Mouse (Mus musculus) cerebellum, adult (tissue): ENCODE data around the gene Nol8.

Experiments
- ATAC-seq: cut with Nextera tagmentation; 2 replicates; pipeline ENCODE4 v1.9.2; 2017; ENCODE audit warnings: mild to moderate bottlenecking, moderate library complexity, mixed read lengths; ENCODE audit not compliant: insufficient number of reproducible peaks, low FRiP score, low TSS enrichment

Gene Nol8

DNA sequence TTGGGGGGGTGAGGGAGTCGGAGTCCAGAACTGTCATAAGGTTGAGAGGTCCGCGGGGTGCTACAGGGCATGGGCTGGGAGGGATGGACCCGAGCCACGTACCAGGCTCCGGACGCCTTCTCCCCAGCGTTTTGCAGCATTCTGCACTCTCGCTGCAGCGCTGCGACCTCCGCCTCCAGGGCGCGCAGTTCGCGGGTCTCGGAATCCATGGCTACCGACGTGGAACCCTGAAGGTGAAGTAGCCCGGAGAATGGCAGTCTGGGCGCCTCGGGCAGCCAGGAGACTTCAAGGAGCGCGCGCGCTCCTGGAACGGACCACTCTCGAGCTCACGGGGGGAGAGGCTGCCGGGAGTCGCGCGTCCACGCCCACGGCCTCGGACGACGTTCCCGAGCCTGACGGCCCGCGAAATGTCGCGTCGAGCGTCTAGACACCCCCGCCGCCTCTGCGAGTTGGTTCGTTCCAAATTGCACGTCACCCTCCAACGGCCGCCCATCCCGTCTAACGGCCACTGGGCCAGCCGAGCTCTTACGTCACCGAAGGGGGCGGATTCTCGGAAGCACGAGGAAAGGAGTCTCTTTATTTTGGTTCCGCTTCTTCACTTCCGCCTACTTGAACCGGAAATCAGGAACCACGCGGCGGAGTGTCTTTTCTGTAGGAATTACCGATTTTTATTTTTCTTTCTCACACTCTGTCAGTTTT is at the start of gene Nol8, which contains the start of gene Cenpp:
Nol8 (plus strand) TSS at position 598 of the 699 bp plus-strand sequence.
Cenpp (minus strand) TSS at position 305 of the 699 bp plus-strand sequence.
- ATAC-seq = peak; percentile 97

DNA sequence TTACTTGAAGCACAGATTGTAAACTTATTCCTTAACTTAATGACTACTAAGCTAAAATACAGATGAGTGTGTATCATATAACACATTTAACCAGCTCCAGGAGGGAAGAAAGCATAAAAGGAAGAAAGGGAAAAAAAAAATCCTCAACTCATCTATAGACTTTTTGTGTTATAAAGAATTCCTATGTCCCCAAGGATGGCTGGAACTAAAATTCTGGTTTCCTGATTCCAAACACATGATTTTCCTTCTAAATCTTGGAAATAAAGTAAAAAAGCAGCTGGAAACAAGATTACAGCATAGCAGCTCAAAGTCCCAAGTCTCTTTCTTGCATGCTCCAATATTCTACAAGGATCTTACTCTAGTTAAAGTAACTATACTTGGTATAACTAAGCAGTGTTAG is 49.3 kb upstream of the Nol8 start:
- no peak for ATAC-seq

DNA sequence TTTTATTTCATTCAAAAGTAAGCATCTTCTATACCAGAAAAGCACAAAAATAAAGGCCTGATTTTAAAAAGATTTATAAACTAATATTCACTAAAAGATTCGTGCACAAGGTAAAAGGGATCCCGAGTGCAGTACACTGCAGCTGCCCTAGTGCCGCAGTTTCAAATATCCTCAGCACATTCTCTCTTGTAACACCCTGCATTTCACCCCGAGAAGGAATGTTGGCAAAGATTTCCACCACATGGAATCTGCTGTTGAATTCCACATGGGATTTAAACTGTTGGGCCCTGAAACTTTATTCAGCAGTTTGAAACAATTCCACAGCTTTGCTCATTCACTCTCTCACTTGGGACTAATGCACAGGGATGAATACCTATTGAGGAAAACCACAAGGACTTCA is 45.2 kb upstream of the Nol8 start, which contains the start of gene Ogn:
Ogn (plus strand) TSS at position 333 of the 400 bp plus-strand sequence.
- ATAC-seq = no peak

DNA sequence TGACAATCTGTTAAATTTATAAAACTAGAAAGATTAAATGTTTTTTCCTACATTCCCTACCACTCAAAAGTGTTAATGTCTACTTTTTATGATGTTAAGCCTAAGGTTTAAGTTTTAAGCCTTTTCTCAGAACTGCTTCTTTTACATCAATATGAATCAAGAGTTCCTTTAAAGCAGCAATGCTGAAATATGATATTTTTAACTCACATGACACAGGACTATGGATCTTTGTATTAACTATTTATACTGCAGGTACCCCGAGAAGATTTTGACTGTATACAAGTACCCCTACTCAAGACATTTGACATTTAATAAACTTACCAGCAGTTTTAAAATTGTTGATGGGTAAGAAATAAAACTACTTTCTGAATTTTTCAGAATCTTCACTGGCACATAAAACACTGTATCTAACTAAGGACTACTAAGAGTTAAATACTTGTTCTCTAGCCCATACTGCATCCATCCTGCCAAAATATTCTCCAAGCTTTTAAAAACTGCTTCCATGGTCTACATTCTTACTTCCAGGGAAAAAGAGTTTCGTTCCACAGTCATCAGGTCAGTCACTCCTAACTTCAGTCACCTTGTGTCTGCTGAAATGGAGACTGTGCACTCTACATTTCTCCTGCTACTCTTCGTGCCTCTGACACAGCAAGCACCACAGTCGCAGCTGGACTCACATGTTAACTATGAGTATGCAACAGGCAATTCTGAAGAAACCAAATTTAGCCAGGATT is 44.1 kb upstream of the Nol8 start:
- no peak for ATAC-seq

DNA sequence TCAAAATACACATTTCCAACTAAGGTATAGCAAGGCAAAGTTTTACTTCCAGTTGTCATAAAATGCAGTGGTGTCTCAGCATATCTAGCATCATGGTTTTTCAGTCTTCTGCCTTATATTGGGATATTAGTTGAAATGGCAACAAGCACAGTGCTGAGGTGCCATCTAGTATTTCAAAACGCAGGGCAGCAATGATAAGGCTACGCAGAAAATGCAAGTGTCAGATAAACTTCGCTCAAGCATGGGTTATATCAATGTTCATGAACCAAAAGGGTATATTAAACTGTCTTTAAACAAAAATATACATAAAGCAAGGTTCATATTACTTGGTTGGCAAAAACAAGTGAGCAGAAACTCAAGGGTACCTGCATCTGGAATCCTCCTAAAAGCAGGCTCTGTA is 35.9 kb upstream of the Nol8 start:
- ATAC-seq = no peak

DNA sequence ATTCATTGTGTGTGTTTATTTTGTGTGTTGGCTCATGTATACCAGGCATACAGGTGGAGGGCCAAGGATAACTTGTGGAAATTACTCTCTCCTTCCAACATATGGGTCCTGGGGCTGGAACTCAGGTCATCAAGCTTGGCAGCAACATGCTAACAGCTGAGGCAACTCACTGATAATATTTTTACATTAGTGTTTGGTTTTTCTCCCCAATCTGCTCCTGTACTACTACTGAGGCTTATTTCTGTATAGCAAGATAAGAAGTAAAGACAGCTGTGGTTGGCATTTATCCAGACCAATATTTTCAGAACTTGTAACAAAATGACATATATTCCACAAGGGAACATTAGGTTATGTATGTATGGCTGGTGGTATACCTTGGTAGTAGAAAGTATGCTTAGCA is 34.5 kb upstream of the Nol8 start:
- ATAC-seq = no peak

DNA sequence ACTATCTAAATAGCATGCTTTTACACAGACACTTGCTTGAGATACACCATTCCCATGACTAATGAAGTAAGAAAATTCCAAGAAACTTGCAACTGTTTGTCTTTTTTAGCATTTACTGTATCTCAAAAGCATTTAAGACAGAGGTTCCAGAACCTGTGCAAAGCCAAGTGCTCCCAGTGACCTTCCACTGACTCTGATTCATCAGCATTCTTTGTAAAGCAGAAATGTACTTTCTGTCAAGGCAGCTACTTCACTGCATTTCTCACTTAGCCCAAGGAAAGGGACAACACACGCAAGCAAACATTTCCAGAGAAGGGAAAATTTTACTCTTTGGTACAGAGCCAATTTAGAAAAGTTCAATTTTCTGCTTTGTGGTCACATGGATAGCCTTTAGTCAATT is 29.7 kb upstream of the Nol8 start:
- no peak for ATAC-seq

DNA sequence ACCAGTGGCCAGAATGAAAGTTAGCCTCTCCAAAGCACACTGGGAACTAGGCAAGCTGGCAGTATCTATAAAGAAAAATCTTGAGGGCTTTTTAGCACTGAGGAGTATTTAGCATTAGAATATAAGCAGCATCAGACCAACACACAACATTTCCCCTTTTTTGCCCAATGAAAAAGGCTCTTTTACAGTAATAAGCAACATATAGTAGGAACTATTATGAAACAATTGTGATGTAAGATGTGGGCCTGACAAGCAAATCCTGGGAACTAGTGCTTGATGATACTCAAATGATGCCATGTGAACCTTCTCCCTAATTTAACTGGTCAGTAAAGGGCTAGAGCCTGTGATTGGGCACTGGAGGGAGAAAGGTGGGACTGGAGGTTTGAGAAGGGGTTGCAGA is 24.7 kb upstream of the Nol8 start:
- no peak for ATAC-seq

DNA sequence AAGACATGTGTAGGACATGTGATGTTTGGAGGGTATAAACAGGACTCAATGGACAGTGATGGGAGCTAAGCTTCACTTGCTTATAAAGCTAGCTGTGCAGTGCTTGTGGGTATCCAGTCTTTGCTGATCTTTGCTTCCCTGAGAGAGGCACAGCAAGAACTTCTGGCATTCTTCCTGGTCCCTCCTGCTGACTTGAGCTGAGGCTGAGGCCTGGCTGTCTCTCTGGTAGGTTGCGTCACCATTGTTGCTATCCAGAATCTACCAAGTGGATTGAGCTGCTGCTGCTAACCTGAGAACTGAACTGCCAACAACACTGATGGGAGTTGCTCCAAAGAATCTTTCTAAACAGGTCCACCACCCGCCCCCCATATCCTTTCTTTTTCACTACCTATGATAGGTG is 23.8 kb upstream of the Nol8 start:
- ATAC-seq = no peak

DNA sequence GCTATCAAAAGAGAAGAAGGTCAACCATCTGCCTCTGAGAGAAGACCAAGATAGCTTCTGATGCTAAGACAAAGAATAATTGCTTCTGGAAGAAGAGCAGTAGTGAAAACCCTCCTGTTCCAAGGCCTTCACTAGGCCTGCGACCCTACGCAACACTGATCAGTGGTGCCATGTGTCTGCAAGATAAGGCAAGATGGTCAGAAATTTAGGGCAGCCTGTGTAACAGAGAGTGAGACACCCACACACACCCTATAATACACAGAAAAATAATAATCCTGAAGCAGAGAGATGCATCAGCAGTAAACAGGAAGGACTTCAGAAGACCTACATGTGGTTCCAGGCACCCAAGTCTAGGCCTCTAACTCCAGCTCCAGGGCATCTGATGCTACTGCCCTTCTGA is 12.9 kb upstream of the Nol8 start:
- ATAC-seq = no peak

DNA sequence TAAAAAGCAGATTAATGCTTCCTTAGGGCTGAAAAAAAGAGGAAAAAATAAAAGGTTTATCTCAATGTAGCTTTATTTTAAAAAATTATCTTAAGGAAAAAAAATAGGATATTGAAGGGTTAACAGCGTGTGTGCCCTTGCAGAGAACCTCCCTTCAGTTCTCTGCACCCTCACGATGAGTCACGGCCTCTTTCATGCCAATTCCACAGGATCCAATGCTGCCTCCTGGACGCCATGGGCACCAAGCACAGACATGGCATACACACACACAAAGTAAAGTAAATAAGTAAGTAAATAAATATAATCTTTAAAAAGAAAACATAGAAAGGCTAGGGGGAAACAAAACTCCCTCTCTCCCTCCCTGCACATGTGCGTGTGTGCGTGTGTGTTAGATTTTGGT is 10.2 kb upstream of the Nol8 start:
- ATAC-seq = no peak

DNA sequence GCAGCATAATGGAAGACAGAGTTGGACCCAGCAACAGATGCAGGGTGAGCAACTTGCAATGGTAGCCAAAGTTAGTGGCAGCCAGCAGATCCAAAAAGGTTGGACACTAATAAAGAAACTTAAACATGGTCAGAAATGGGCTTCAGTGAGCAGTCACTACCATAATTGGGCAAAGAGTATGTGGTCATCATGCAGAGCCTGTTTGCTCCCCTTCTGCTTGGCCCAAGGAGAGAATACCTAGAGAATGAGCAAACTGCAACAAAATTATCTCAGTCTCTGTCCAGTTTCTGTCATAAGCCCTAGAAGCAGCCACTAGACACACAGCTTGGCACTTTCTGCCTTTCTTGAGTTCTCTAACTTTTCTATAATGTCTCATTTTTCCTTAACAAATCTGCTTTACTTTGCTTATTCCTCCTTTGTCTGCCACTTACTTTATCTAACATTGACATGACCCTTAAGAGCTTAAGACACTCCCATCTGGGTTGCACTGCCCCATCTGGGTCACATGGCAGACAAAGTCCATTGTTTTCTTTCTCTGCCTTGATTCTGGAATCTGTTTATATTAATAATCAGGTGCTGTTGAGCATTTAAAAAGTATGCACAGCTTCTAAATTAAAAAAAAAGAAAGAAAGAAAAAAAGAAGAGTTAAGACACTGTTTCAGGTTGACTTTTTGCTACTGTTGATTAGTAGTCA is 9.1 kb upstream of the Nol8 start:
- no peak for ATAC-seq

DNA sequence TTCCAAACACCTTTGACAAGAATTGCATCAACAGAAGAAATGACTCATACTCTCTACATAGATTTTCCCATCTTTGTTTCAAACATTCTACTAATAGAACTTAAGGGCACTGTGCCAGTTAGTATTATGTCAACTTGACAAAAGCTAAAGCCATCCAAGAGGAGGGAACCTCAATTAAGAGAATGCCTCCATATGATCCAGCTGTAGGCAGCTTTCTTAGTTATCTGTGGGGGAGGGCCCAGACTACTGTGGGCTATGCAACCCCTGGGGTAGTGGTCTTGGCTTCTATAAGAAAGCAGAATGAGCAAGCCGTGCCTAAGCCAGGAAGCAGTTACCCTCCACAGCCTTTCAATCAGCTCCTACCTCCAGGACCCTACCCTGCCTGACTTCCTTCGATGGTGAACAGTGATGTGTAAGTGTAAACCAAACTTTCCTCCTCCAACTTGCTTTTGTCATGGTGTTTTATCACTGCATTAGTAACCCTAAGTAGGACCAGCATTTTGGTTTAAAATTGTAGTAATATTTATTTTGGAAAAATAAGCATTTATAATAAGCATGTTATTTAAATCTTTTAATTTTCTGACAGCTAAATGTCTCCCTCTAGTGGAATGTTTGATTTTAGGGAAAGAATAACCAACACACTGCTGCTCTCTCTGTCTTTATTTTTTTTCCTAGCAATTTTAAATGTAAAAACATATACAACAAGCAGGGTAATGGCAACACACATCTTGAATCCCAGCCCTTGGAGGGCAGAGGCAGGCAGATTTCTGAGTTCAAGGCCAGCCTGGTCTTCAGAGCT is 7.9 kb upstream of the Nol8 start:
- ATAC-seq = no peak

DNA sequence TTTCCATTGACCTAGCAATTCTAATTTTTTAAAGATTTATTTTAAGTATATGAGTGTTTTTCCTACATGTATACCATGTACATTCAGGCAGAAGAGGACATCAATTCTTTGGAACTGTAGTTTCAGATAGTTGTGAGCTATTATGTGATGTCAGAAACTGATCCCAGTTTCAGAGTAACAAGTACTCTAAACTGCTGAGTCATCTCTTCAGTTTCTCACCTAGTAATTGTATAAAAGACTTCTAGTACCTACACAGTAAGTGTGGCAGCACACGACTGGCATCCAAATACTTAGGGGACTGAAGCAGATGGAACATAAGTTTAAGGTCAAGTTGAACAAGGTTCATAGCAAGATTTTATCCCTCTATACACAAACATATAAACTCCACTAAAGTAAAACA is 6.9 kb upstream of the Nol8 start:
- ATAC-seq = no peak

DNA sequence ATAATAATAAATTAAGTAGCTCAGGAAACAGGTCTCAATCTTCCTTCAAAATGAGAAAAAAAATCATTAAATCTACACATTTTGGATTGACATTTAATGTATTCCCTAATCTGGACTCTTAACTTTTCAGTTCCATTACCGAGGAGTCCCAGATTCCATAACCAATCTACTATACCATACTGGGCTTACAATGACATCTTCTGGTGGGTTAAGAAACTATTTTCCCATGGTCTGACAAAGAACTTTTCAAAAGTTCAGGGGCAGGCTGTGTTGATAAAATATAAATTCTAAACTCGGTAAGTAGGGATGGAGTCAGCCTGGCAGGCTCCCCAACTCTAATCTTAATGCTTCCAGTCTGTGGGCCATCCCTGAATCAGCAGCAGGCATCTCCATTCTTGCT is 1.7 kb upstream of the Nol8 start:
- ATAC-seq = no peak

DNA sequence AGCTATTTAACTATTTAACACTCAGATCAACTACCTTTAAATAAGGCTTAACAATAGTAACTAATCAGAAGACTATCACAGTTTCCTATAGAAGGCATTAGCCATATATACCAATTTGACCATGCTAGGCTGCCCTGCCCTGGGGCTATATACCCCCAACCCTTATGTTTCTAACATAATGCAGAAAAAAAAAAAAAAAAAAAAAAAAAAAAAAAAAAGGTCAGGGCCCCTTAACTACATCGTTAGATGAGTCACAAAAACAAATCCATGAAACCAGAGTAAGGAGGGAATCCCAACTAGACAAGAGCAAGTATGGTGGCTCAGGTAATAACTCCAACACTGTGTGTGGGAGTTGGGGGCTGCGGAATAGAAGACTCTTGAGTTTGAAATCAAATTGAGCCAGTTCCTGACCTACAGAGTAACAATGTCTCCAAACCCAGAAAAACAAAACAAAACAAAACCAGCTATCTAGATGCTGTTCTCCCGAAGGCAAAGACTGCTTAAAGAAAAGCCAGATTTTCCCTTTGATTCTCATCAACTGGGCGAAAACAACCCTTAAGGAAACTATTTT is 1.0 kb upstream of the Nol8 start:
- ATAC-seq = no peak

DNA sequence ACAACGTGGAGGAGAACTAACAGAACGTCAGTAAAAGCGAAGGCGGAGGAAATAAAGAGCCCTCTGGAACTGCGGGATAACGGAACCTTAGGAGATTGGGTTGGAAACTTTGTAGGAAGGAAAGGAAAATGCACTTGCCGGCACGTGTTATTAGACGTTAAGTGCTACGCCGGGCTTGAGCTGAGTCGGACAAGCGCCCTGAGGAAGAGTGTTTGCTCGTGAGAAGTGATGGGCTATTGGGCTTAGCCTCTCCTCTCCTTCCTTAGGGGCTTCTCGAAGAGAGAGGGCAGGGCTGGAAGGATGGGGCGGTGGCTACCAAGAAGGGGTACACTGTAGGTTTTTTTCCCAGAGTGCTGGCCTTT is 283 bp downstream of the Nol8 start:
- ATAC-seq = peak; percentile 64

DNA sequence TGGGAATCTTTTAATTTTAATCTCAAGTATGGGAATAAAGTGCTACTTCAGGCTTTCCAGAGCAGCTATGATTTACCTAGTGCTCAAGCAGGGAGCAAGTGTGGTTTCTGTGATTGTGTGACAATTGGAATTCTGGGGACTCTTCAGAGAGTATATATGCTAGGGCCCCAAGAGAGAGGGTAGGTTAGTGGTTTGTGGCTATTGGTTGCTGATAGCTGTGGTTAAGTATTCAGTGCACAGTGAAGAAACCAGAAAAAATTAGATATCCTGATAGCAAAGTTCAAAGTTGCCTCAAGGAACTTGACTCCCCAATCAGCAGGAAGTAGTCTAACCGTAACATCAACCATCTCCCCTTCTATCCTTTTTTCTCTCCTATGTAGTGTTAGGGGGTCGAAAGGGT is 24.9 kb downstream of the Nol8 start:
- ATAC-seq = no peak

DNA sequence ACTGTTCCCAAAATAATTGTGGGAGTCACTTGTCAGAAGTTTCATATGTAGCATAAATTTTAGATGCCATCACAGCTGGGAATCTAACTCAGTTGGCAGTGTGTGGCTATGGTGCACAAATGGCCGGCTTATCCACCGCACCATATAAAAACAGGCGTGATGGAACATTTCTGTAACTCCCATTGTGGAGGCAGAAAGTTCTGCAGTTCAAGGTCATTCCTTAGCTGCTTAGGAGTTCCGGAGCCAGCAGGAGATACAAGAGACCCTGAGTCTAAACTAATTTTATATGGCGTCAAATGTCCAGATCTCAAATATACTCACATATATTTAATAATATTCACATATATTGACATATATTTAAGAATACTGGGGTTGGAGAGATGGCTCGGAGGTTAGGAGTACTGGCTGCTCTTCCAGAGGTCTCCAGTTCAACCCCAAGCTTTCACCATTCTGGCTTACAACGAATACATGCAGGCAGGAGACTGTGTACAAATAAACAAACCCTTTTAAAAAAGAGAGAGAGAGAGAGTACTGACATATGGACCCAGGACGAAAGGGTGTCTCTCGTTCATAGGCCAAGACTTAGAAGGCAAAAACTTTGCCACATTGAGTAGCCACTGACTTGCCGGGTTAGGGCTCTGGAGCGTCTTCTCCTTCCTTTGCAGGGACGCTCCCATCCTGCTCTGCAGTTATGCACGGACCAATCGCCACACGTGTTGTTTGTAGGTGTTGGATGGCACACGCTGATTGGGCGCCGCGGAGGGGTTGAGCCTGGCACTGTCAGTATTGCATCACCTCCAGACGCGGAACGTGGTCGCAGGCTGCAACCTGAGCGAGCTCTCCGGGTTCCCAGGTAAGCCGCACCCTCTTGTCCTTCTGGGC is 28.7 kb downstream of the Nol8 start, which contains the start of gene Iars:
Iars (plus strand) TSS at position 750 of the 882 bp plus-strand sequence.
- ATAC-seq = peak; percentile 100
